ENCODE assay signal across 8 mouse cellular contexts in genomic region chr6:134207391-134208179, GRCm38 (mm10).
A peak's percentile ranks its signal among the peaks of the same experiment; 100 is the strongest.
DNase-seq lines count a peak whose midpoint lies in the region; ATAC-seq lines count a peak whose summit lies in the region.

No protein-coding gene starts in this region.

- H3K4me1 ChIP-seq in heart, embryonic 11.5 days (ENCODE audit: control insufficient read depth, insufficient read depth, low read length), result peaks cover 58% of the 10 kb centered on the region
- peaks cover 22% of the 10 kb centered on the region for H3K4me1 ChIP-seq in midbrain, embryonic 14.5 days (ENCODE audit: control insufficient read depth, insufficient read depth, low read length)

- no peak overlapping the region; the same call in 1 of the 2 replicates for H3K4me2 ChIP-seq in heart, embryonic 11.5 days
- H3K4me2 ChIP-seq in midbrain, embryonic 14.5 days (ENCODE audit: low read length), result no peak overlapping the region

- H3K9ac ChIP-seq in heart, embryonic 11.5 days (ENCODE audit: low read depth, low read length), result no peak overlapping the region
- H3K9ac ChIP-seq in midbrain, embryonic 14.5 days (replicated peaks; ENCODE audit: low read length), result no peak overlapping the region; the same call in 1 of the 2 replicates

- peak overlapping the region; percentile 29 for H3K27ac ChIP-seq in heart, embryonic 11.5 days (ENCODE audit: low read depth, low read length)
- peak overlapping the region; percentile 62 for H3K27ac ChIP-seq in midbrain, embryonic 14.5 days (replicated peaks; ENCODE audit: low read depth, low read length)

- no peak overlapping the region for H3K4me3 ChIP-seq in heart, embryonic 11.5 days (ENCODE audit: low read depth, low read length)
- no peak overlapping the region for H3K4me3 ChIP-seq in midbrain, embryonic 14.5 days (replicated peaks; ENCODE audit: low read depth, low read length)

- peak; percentile 60 to 92 for DNase-seq in cerebellum, postnatal 4 days (ENCODE audit: low spot score in 2 of 2)
- no peak for DNase-seq in cerebellum, adult 11-12 months
- peak; percentile 22 to 62 for DNase-seq in spleen, adult 18-20 months
- DNase-seq in spleen, adult 12 weeks (ENCODE audit: low spot score), result no peak
- DNase-seq in kidney, postnatal 25 days, result peak; percentile 50 to 61
- peak; percentile 86 for DNase-seq in midbrain, embryonic 14.5 days
- no peak for DNase-seq in thymus, adult 18-20 months

- H3K9me3 ChIP-seq in heart, embryonic 11.5 days (replicated peaks; ENCODE audit: control insufficient read depth, low read length), result no peaks in the 10 kb centered on the region
- no peaks in the 10 kb centered on the region for H3K9me3 ChIP-seq in midbrain, embryonic 14.5 days (ENCODE audit: control insufficient read depth, low read length)

- no peaks in the 10 kb centered on the region for H3K27me3 ChIP-seq in heart, embryonic 11.5 days (ENCODE audit: control insufficient read depth, insufficient read depth, low read length)
- no peaks in the 10 kb centered on the region for H3K27me3 ChIP-seq in midbrain, embryonic 14.5 days (ENCODE audit: control insufficient read depth, insufficient read depth, low read length)

- 69% methylated on average over 19 of the region's 19 CpGs for WGBS in heart, embryonic 11.5 days (ENCODE audit: insufficient replicate concordance)
- 67% methylated on average over 19 of the region's 19 CpGs for WGBS in midbrain, embryonic 14.5 days

- ATAC-seq in heart, embryonic 11.5 days (replicated peaks; ENCODE audit: insufficient number of reproducible peaks, low FRiP score, low TSS enrichment), result peak; percentile 48; the same call in 1 of the 2 replicates
- peak; percentile 79 for ATAC-seq in midbrain, embryonic 14.5 days (ENCODE audit: low FRiP score, low TSS enrichment)

- H3K36me3 ChIP-seq in heart, embryonic 11.5 days (ENCODE audit: control insufficient read depth, insufficient read depth, low read length), result no peaks in the 10 kb centered on the region
- H3K36me3 ChIP-seq in midbrain, embryonic 14.5 days (ENCODE audit: control insufficient read depth, insufficient read depth, low read length), result no peaks in the 10 kb centered on the region

Comparison
In these comparisons a context has a peak if more than half of its experiments do, and no peak if none do; other contexts are left out.
1. DNase-seq: peak in cerebellum, postnatal 4 days (2 of 2), spleen, adult 18-20 months (2 of 2), kidney, postnatal 25 days (2 of 2) and midbrain, embryonic 14.5 days (single experiment); none in cerebellum, adult 11-12 months (single experiment), spleen, adult 12 weeks (single experiment) and thymus, adult 18-20 months (0 of 2).